Mouse (Mus musculus): ENCODE data around the gene Vmn2r20.

The Vmn2r20 gene

DNA sequence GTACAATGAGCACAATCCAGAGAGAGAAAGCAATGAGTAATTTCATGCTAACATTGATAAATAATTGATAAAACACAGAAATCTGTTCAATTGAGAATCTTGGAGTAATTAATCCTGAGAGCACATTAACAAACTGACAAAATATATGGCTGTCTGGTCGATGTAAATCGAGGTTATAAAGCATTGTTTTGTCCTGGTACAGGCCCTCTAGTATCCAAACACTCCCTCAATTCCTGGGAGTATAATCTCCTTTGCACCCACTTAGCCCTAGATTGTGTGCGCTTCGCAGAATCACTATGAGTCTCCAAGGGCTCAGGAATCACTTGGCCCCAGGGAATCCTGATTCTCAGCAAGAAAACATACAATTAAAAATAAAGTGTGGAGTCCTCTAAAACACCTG lies at the start of gene Vmn2r20:
Gene Vmn2r20 (minus strand): TSS at position 101 of the 400 bp plus-strand sequence.
- WGBS = no CpG with 5 or more reads among the region's 4 CpGs

DNA sequence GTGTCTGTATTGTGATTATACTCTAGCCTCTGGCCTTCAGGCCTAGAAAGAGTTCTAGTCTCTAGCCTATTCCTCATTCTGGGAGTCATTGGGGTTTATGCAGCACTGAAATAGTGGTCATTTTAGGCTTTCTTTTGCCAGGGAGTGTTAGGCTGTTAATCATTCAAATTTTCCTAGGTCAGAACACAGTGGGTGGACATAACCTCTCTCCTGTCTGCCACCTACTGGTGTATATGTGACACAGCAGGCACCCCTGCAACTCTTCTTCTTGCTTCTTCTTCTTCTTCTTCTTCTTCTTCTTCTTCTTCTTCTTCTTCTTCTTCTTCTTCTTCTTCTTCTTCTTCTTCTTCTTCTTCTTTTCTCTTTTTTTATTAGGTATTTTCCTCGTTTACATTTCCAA lies 6.5 kb upstream of the Vmn2r20 start:
- no CpG with 5 or more reads among the region's 1 CpGs for WGBS

DNA sequence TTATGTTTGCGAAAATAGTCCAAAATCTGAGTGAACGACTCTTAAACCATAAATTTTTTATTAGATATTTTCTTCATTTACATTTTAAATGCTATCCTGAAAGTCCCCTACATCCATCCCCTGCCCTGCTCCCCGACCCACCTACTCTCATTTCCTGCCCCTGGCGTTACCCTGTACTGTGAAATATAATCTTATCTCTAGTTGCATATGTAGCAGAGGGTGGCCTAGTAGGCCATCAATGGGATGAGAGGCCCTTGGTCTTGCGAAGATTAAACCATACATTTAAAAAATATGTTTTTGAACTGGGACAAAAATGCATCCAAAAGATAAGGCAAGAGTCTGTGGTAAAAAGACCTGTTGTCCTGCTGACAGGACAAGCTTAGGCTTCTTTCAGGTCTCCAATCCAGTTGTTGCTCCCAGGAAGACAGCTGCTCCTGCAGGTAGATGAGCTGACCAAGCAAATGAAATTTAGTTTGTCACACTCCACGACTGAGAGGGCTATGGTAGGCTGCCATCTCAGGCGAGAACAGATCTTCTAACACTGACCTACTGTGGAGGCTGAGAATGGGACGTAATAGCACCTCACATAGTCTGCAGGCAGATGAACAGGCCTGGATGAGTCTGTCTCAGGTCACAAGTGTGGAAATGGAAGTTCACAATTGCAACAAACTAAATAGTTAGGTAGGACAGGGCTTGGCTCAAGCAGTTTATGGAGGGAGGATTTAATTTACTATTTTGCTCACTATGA lies 10.8 kb downstream of the Vmn2r20 start:
- no CpG with 5 or more reads among the region's 8 CpGs for WGBS

DNA sequence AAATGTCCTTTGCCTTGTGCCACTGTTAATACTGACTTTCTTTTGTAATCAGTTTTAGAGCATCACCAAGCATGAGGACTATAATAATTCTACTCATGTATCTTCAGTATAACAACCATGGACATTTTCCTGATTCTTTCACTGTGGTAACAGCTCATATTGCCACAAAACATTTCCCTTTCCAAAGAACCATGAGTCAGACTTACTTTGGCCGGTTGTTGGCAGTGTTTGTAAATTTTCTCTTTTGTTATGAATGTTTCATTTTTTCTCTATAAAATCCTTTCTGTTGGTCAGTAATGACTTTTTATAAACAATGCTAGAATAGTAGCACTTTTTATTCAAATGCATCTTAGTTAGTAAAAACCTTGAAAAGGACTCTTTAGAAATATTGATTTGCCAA lies 71.8 kb downstream of the Vmn2r20 start:
- WGBS = 51% methylated on average over 1 of the region's 1 CpGs

DNA sequence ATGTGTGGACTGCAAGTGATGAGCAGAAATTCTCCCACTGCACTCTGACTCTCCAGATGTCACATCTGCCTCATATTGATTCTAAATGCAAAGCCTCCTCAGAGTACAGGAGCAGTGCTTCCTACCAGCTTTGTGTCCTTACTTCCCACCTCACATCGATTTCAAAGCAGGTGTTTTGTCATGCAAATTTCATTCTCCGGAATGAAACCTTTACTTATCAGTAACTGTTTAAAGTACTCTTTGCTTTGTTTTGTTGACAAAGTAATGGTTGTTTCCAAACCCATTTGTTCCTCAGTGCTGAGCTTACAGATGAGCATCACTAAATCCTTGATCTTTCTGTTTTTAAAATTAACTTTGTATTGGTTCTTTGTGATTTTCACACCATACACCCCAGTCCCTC lies 85.4 kb downstream of the Vmn2r20 start:
- 33% methylated on average over 2 of the region's 2 CpGs for WGBS
